Mouse (Mus musculus) megakaryocyte progenitor cell, adult 5-6 weeks (primary cell): ENCODE data around the gene Pcyt2. TPM values are rescaled to one million over a fixed set of nuclear protein-coding genes. Genes with fewer than 3 reads are reported as not detected.

Experiments used
- ATAC-seq: replicated peaks from 2 replicates; pipeline ENCODE4 v1.8.0; 2016; ENCODE audit warnings: mild to moderate bottlenecking, moderate TSS enrichment, inconsistent platforms; ENCODE audit not compliant: poor library complexity
- total RNA-seq, 2 experiments: library from RNA; stranded (forward) in 1 of 2; stranded (reverse) in 1 of 2; fragments of 157-497, 149-512 nt in 1 of 2; fragments of 200-1000 nt in 1 of 2; gene quantifications; 2 replicates each; pipeline versions ENCODE4 v1.2.3 to v1.2.4; 2015 to 2017

Pcyt2 gene
- total RNA-seq, 2 experiments from 2014 or later: 20.2 to 24.5 TPM

GRCm38 (mm10) chr11:120571754-120572416, 45.9 kb downstream of the Pcyt2 start:
- ATAC-seq: no peak

DNA sequence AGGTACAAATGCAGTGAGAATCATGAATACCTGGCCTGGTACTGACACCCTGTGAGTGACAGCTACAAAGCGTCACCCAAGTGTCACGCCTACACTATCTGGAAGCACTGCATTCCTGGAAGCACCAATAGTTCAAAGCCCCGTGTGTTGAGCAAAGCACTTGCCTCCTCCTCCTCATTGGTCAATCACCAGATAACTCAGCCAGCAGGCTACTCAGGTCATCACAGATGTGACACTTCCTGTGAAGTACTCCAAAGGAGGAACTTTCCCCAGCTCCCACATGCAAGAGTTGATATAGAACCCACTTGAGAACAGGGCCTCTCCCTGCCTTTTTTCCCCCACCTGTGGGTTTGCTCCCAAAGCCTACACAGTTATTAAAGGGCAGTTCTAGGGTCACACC, 46.6 kb downstream of the Pcyt2 start:
- peak; percentile 33 for ATAC-seq

DNA sequence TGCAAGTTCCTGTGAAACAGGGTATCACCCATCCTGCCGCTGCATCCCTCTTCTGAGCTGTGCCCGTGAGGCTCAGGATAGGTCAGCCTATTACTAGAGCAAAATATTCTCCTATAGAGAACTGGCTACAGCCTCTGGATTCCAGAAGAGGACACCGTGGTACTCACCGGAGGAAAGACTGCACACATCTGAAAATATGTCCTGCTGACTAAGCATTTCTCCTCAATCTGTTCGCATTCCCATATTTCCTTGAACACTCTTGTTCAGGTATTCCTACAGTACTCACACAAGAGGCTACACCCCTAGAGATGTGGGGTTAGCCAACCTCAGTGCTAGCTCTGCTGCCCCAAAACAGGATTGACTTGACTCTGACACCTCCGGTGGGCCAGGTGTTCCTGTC, 49.4 kb downstream of the Pcyt2 start:
- ATAC-seq: no peak

GRCm38 (mm10) chr11:120565114-120565513, 52.6 kb downstream of the Pcyt2 start:
- no peak for ATAC-seq

DNA sequence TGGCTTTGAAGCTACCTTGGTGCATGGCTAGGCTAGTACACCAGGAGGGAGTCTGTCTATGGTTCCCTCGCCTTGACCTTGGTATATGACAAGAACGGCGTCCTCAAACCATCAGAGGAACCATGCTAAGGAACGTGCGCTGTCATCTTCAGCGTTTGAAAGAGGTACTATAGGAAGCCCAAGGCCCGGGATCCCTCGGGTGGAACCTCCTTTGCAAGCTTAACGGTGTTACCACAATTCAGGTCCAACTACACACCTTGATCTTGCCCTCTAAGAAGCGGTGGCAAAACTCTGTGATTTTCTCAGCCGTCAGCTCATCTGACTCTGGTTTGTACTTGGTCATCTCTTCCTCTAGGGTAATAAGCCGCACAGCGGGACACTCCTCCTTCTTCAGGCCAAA, 54.8 kb downstream of the Pcyt2 start:
- no peak for ATAC-seq

DNA sequence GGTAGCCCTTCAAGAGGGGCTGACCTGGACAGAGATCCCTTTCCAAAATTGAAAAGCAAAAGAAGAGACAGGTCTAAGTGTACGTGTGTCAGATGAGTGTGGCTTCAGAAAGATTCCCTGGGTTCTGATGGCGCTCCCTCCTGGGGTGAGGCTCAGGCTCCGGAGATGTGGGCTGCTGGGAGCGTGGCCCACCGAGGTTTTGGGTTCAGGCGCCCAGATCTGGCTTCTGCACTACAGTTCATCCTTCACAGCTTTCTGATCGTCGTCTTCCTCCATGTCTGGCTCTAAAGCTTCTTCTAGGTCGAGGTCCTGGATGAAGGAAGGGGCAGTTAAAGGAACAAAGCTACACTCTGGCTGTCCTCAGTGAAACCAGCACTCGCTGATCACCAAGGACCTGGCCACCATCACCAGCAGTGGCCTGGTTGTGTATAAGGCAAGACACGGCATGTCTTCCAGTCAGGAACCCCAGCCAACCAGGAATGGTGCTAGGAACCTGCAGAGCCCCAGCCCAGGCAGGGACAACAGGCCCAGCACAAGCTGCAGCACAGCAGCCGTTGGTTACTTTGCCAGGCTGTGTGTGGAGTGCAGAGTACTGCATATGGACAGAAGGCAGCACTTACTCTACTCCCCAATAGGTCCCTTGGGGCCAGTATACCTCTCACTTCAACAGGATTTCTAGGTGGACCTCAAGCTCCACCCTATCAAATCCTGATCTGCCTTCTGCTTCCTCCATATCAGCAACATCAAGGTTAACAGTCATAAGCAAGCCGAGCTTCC, 56.6 kb downstream of the Pcyt2 start:
- ATAC-seq: no peak

Other genes with a start within 250 kb of the Pcyt2 start
Only the 30 nearest of the 33 such genes appear.
- gene Tspan10, start 175.3 kb downstream of the Pcyt2 start, total RNA-seq (2015): not detected in 2 replicates
- not detected in 2 replicates for gene Tspan10, start 175.3 kb downstream of the Pcyt2 start, total RNA-seq (2017)
- gene Pde6g, start 164.4 kb downstream of the Pcyt2 start, total RNA-seq (2015): 0.27 and 0.32 TPM in 2 replicates
- not detected in 2 replicates for gene Pde6g, start 164.4 kb downstream of the Pcyt2 start, total RNA-seq (2017)
- gene Oxld1, start 159.9 kb downstream of the Pcyt2 start, total RNA-seq (2015): 10.4 and 10.7 TPM in 2 replicates
- 9.7 and 14.8 TPM in 2 replicates for gene Oxld1, start 159.9 kb downstream of the Pcyt2 start, total RNA-seq (2017)
- gene Ccdc137, start 159.8 kb downstream of the Pcyt2 start, total RNA-seq (2015): 24.9 and 27.2 TPM in 2 replicates
- 57.1 and 58.3 TPM in 2 replicates for gene Ccdc137, start 159.8 kb downstream of the Pcyt2 start, total RNA-seq (2017)
- 13.8 and 19.8 TPM in 2 replicates for gene Arl16, start 150.3 kb downstream of the Pcyt2 start, total RNA-seq (2015)
- 18.8 and 20.2 TPM in 2 replicates for gene Arl16, start 150.3 kb downstream of the Pcyt2 start, total RNA-seq (2017)
- 107 and 121 TPM in 2 replicates for gene Mrpl12, start 133.3 kb downstream of the Pcyt2 start, total RNA-seq (2015)
- 136 and 142 TPM in 2 replicates for gene Mrpl12, start 133.3 kb downstream of the Pcyt2 start, total RNA-seq (2017)
- 11.9 and 14.4 TPM in 2 replicates for gene Slc25a10, start 126.1 kb downstream of the Pcyt2 start, total RNA-seq (2015)
- 16.2 and 19.7 TPM in 2 replicates for gene Slc25a10, start 126.1 kb downstream of the Pcyt2 start, total RNA-seq (2017)
- not detected in 2 replicates for gene Gcgr, start 87.2 kb downstream of the Pcyt2 start, total RNA-seq (2015)
- not detected in 2 replicates for gene Gcgr, start 87.2 kb downstream of the Pcyt2 start, total RNA-seq (2017)
- 71.6 and 75.3 TPM in 2 replicates for gene Mcrip1, start 68.2 kb downstream of the Pcyt2 start, total RNA-seq (2015)
- gene Mcrip1, start 68.2 kb downstream of the Pcyt2 start, total RNA-seq (2017): 24.2 and 25.8 TPM in 2 replicates
- gene Ppp1r27, start 66.8 kb downstream of the Pcyt2 start, total RNA-seq (2015): not detected in 2 replicates
- gene Ppp1r27, start 66.8 kb downstream of the Pcyt2 start, total RNA-seq (2017): 1.3 TPM in 1 of 2 replicates, not detected in the other
- gene P4hb, start 44.7 kb downstream of the Pcyt2 start, total RNA-seq (2015): 669 and 748 TPM in 2 replicates
- gene P4hb, start 44.7 kb downstream of the Pcyt2 start, total RNA-seq (2017): 1,254 and 1,320 TPM in 2 replicates
- 401 and 420 TPM in 2 replicates for gene Arhgdia, start 36.3 kb downstream of the Pcyt2 start, total RNA-seq (2015)
- gene Arhgdia, start 36.3 kb downstream of the Pcyt2 start, total RNA-seq (2017): 177 and 193 TPM in 2 replicates
- 197 and 227 TPM in 2 replicates for gene Alyref, start 19.6 kb downstream of the Pcyt2 start, total RNA-seq (2015)
- 266 and 298 TPM in 2 replicates for gene Alyref, start 19.6 kb downstream of the Pcyt2 start, total RNA-seq (2017)
- gene Anapc11, start 19.5 kb downstream of the Pcyt2 start, total RNA-seq (2015): 66.2 and 67.6 TPM in 2 replicates
- 22.9 and 25.7 TPM in 2 replicates for gene Anapc11, start 19.5 kb downstream of the Pcyt2 start, total RNA-seq (2017)
- gene Npb, start 9.5 kb downstream of the Pcyt2 start, total RNA-seq (2015): 0.59 TPM in 1 of 2 replicates, not detected in the other
- gene Npb, start 9.5 kb downstream of the Pcyt2 start, total RNA-seq (2017): not detected in 2 replicates
- gene Sirt7, start 7.3 kb upstream of the Pcyt2 start, total RNA-seq (2015): 22.9 and 24.2 TPM in 2 replicates
- gene Sirt7, start 7.3 kb upstream of the Pcyt2 start, total RNA-seq (2017): 60.4 and 63.4 TPM in 2 replicates
- 15.0 and 16.4 TPM in 2 replicates for gene Mafg, start 15.7 kb upstream of the Pcyt2 start, total RNA-seq (2015)
- 24.2 and 29.5 TPM in 2 replicates for gene Mafg, start 15.7 kb upstream of the Pcyt2 start, total RNA-seq (2017)
- 9.8 and 10.3 TPM in 2 replicates for gene Pycr1, start 25.8 kb upstream of the Pcyt2 start, total RNA-seq (2015)
- gene Pycr1, start 25.8 kb upstream of the Pcyt2 start, total RNA-seq (2017): 5.1 and 6.2 TPM in 2 replicates
- 1.3 and 1.5 TPM in 2 replicates for gene Myadml2, start 30.2 kb upstream of the Pcyt2 start, total RNA-seq (2015)
- 4.0 TPM in 1 of 2 replicates, not detected in the other for gene Myadml2, start 30.2 kb upstream of the Pcyt2 start, total RNA-seq (2017)
- gene Notum, start 43.2 kb upstream of the Pcyt2 start, total RNA-seq (2015): not detected in 2 replicates
- gene Notum, start 43.2 kb upstream of the Pcyt2 start, total RNA-seq (2017): not detected in 2 replicates
- gene Aspscr1, start 55.0 kb upstream of the Pcyt2 start, total RNA-seq (2015): 39.6 and 54.6 TPM in 2 replicates
- 33.7 and 46.6 TPM in 2 replicates for gene Aspscr1, start 55.0 kb upstream of the Pcyt2 start, total RNA-seq (2017)
- gene Cenpx, start 95.8 kb upstream of the Pcyt2 start, total RNA-seq (2015): 116 and 136 TPM in 2 replicates
- gene Cenpx, start 95.8 kb upstream of the Pcyt2 start, total RNA-seq (2017): 100 and 106 TPM in 2 replicates
- gene Lrrc45, start 96.0 kb upstream of the Pcyt2 start, total RNA-seq (2015): 10.6 and 11.0 TPM in 2 replicates
- gene Lrrc45, start 96.0 kb upstream of the Pcyt2 start, total RNA-seq (2017): 37.6 and 42.3 TPM in 2 replicates
- 0.44 and 0.76 TPM in 2 replicates for gene Rac3, start 103.5 kb upstream of the Pcyt2 start, total RNA-seq (2015)
- gene Rac3, start 103.5 kb upstream of the Pcyt2 start, total RNA-seq (2017): 0.25 TPM in 1 of 2 replicates, not detected in the other
- 16.3 and 18.7 TPM in 2 replicates for gene Dcxr, start 109.3 kb upstream of the Pcyt2 start, total RNA-seq (2015)
- 16.5 and 17.1 TPM in 2 replicates for gene Dcxr, start 109.3 kb upstream of the Pcyt2 start, total RNA-seq (2017)
- not detected in 2 replicates for gene Cbr2, start 114.2 kb upstream of the Pcyt2 start, total RNA-seq (2015)
- 1.3 TPM in 1 of 2 replicates, not detected in the other for gene Cbr2, start 114.2 kb upstream of the Pcyt2 start, total RNA-seq (2017)
- 28.6 and 31.3 TPM in 2 replicates for gene Hmga1b, start 144.9 kb upstream of the Pcyt2 start, total RNA-seq (2015)
- gene Hmga1b, start 144.9 kb upstream of the Pcyt2 start, total RNA-seq (2017): 20.6 and 25.8 TPM in 2 replicates
- gene Rfng, start 166.3 kb upstream of the Pcyt2 start, total RNA-seq (2015): 11.6 and 12.2 TPM in 2 replicates
- 2.7 and 5.2 TPM in 2 replicates for gene Rfng, start 166.3 kb upstream of the Pcyt2 start, total RNA-seq (2017)
- gene Gps1, start 166.3 kb upstream of the Pcyt2 start, total RNA-seq (2015): 81.2 and 99.9 TPM in 2 replicates
- 90.0 and 93.4 TPM in 2 replicates for gene Gps1, start 166.3 kb upstream of the Pcyt2 start, total RNA-seq (2017)
- 65.0 and 77.7 TPM in 2 replicates for gene Dus1l, start 178.5 kb upstream of the Pcyt2 start, total RNA-seq (2015)
- gene Dus1l, start 178.5 kb upstream of the Pcyt2 start, total RNA-seq (2017): 53.8 and 60.4 TPM in 2 replicates